ENCODE assay signal across 18 mouse cellular contexts in the genomic region with DNA sequence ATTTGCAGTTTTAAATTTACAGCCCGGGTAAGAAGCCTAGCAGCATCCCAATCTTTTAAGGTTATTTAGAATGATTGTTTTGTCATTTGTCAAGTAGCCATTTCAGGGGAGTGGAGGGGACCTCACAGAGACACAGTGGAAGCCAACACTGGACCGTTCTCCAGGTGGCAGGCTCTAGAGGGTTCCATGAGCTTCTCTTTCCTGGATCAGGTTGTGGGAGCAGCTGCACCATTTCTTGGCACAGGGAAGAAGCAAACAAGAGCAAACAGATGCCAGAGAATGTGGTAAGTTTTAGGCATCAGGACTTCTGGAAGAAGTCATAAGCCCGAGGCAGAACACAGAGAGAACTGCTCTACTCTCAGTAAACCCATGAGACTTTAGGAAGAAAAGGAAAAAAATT. TPM values are rescaled to one million over a fixed set of nuclear protein-coding genes. Genes with fewer than 3 reads are reported as not detected.
A peak's percentile ranks its signal among the peaks of the same experiment; 100 is the strongest.
DNase-seq lines count a peak whose midpoint lies in the region; ATAC-seq and TF ChIP-seq lines count a peak whose summit lies in the region.
"Had no signal": no experiment of that assay in that cellular context is flagged by ENCODE, and none has a peak within 500 bp of the region (broad histone marks: within the 10 kb centered on the region; RNA-seq: fewer than 3 reads in every experiment).

No protein-coding gene starts in this region.

- intact Hi-C loops in heart, postnatal 25 days (cut with DNase I): no loop called here

- no peak overlapping the region for H3K4me2 ChIP-seq in forebrain, embryonic 16.5 days (ENCODE audit: low read length)
- H3K4me2 ChIP-seq in forebrain, embryonic 13.5 days: no peak overlapping the region
- H3K4me2 ChIP-seq: embryonic facial prominence, embryonic 12.5 days; hindbrain, embryonic 14.5 days; liver, embryonic 12.5 days; midbrain, embryonic 12.5 days had no signal

- no peak overlapping the region for H3K27ac ChIP-seq in forebrain, embryonic 16.5 days (ENCODE audit: low read length)
- H3K27ac ChIP-seq in forebrain, embryonic 13.5 days: no peak overlapping the region
- H3K27ac ChIP-seq: embryonic facial prominence, embryonic 12.5 days; hindbrain, embryonic 14.5 days; liver, embryonic 12.5 days; midbrain, embryonic 12.5 days had no signal

- WGBS in lung, adult 2 months: 49% methylated on average over 3 of the region's 3 CpGs
- 80% methylated on average over 3 of the region's 3 CpGs for WGBS in forebrain, embryonic 16.5 days
- WGBS in forebrain, embryonic 13.5 days: 77% methylated on average over 3 of the region's 3 CpGs

- DNase-seq in heart, adult 18-20 months: peak; percentile 27 to 45
- DNase-seq in heart, postnatal 25 days (ENCODE audit: low spot score): no peak
- DNase-seq in lung, postnatal 10 days: peak; percentile 24
- DNase-seq in lung, adult 2 months: no peak
- peak; percentile 69 for DNase-seq in adipocyte (ENCODE audit: low spot score)
- DNase-seq: adrenal gland, postnatal 10 days; cerebellum, adult 2 months; cerebellum, postnatal 25 days; kidney, adult 8-10 months; kidney, postnatal 10 days had no signal

- H3K36me3 ChIP-seq in forebrain, embryonic 16.5 days (ENCODE audit: control insufficient read depth, insufficient read depth): no peaks in the 10 kb centered on the region
- no peaks in the 10 kb centered on the region for H3K36me3 ChIP-seq in forebrain, embryonic 13.5 days (ENCODE audit: poor library complexity, severe bottlenecking)
- H3K36me3 ChIP-seq: embryonic facial prominence, embryonic 12.5 days; liver, embryonic 12.5 days; midbrain, embryonic 12.5 days had no signal

- no peak for TF ChIP-seq POLR2A in lung, adult 2 months (IDR thresholded peaks at IDR 0.05; ENCODE audit: borderline replicate concordance, extremely low read depth, low read depth, low read length)

- no peaks in the 10 kb centered on the region for H3K9me3 ChIP-seq in forebrain, embryonic 16.5 days (ENCODE audit: control insufficient read depth, low read length)
- H3K9me3 ChIP-seq in forebrain, embryonic 13.5 days (replicated peaks): no peaks in the 10 kb centered on the region
- H3K9me3 ChIP-seq: embryonic facial prominence, embryonic 12.5 days; liver, embryonic 12.5 days; midbrain, embryonic 12.5 days had no signal

- no peak for TF ChIP-seq CTCF in lung, adult 2 months (IDR thresholded peaks at IDR 0.05; ENCODE audit: insufficient read depth, low read length)

- no peak overlapping the region for H3K9ac ChIP-seq in forebrain, embryonic 16.5 days (replicated peaks; ENCODE audit: low read depth, low read length)
- H3K9ac ChIP-seq in forebrain, embryonic 13.5 days: no peak overlapping the region
- H3K9ac ChIP-seq: embryonic facial prominence, embryonic 12.5 days; hindbrain, embryonic 14.5 days; liver, embryonic 12.5 days; midbrain, embryonic 12.5 days had no signal

- H3K27me3 ChIP-seq in forebrain, embryonic 16.5 days (replicated peaks; ENCODE audit: control insufficient read depth, insufficient read depth, low read length): no peaks in the 10 kb centered on the region
- no peaks in the 10 kb centered on the region for H3K27me3 ChIP-seq in forebrain, embryonic 13.5 days
- H3K27me3 ChIP-seq: embryonic facial prominence, embryonic 12.5 days; liver, embryonic 12.5 days had no signal

- peaks cover 11% of the 10 kb centered on the region; the same call in 1 of the 2 replicates for H3K4me1 ChIP-seq in lung, adult 2 months (ENCODE audit: control insufficient read depth, insufficient read depth, low read length)
- peaks cover 15% of the 10 kb centered on the region for H3K4me1 ChIP-seq in forebrain, embryonic 16.5 days (replicated peaks; ENCODE audit: control insufficient read depth, insufficient read depth, low read length)
- H3K4me1 ChIP-seq in forebrain, embryonic 13.5 days: peaks cover 14% of the 10 kb centered on the region

- H3K4me3 ChIP-seq in lung, adult 2 months (replicated peaks; ENCODE audit: extremely low read depth, low read depth, low read length): no peak overlapping the region
- H3K4me3 ChIP-seq in forebrain, embryonic 16.5 days (replicated peaks; ENCODE audit: low read length): no peak overlapping the region
- no peak overlapping the region for H3K4me3 ChIP-seq in forebrain, embryonic 13.5 days
- H3K4me3 ChIP-seq: embryonic facial prominence, embryonic 12.5 days; liver, embryonic 12.5 days; midbrain, embryonic 12.5 days had no signal

- ATAC-seq in forebrain, embryonic 16.5 days: no peak
- ATAC-seq in forebrain, embryonic 13.5 days: no peak
- ATAC-seq: activated CD4-positive, CD25-positive, alpha-beta regulatory T cell, adult 4 months; forebrain, embryonic 14.5 days; liver, embryonic 12.5 days had no signal

RNA-seq across cellular contexts. Expression of a gene that starts 2.8 kb away (rescaled TPM):
- total RNA-seq in heart, adult 18-20 months (2021): 10 to 100 TPM; 31.9 to 39.9 TPM
- 10 to 100 TPM; 24.7 to 26.8 TPM for total RNA-seq in heart, postnatal 25 days (2021)
- 59.1 and 62.6 TPM in 2 replicates for polyA plus RNA-seq in lung, adult 2 months (2012; rRNA removed)
- 10.5 and 13.2 TPM in 2 replicates for polyA plus RNA-seq in forebrain, embryonic 16.5 days (2015; fragmentation: Nextera tagmentation; extraction: Ambion mirVana)
- polyA plus RNA-seq in forebrain, embryonic 13.5 days (2015; fragmentation: Nextera tagmentation; extraction: Ambion mirVana): 12.3 and 14.0 TPM in 2 replicates

Comparison
In these comparisons a context has a peak if more than half of its experiments do, and no peak if none do; other contexts are left out.
1. DNase-seq: peak in heart, adult 18-20 months (2 of 2), lung, postnatal 10 days (single experiment) and adipocyte (single experiment); none in heart, postnatal 25 days (single experiment) and lung, adult 2 months (single experiment).